Mouse (Mus musculus): ENCODE data around the gene Gna14.

DNA sequence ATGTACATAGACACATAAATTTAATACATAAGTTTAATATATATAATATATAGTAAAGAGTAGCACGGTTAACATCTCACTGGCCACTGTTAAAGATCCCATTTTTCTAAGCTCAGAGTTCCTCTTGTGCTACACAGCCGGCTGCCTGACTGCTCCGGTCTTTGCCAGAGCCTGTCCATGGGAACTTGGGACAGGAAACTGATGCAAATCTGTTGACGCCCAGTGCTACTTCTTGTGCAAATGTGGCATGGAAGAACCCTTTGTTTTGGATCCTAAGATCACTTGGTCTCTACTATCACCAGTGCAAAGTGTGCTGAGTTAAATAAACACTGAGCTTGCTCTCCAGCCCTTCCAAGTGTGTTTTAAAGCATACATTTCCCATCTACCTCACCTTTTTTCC is 29.2 kb downstream of the Gna14 start:
- TF ChIP-seq CTCF (IDR thresholded peaks at IDR 0.05; ENCODE audit: low read depth, low read length) (no peak), GATA1 (IDR thresholded peaks at IDR 0.05; ENCODE audit: borderline replicate concordance, low read length) (no peak), POLR2AphosphoS5 (IDR thresholded peaks at IDR 0.05; ENCODE audit: insufficient replicate concordance, low read depth, low read length) (no peak), TAL1 (conservative IDR thresholded peaks at IDR 0.05; ENCODE audit: low read depth, low read length) (no peak), GATA2 (IDR thresholded peaks at IDR 0.05; ENCODE audit: borderline replicate concordance, low read depth, low read length) (no peak)

Measured in G1E (cell line).